In the genomic region with DNA sequence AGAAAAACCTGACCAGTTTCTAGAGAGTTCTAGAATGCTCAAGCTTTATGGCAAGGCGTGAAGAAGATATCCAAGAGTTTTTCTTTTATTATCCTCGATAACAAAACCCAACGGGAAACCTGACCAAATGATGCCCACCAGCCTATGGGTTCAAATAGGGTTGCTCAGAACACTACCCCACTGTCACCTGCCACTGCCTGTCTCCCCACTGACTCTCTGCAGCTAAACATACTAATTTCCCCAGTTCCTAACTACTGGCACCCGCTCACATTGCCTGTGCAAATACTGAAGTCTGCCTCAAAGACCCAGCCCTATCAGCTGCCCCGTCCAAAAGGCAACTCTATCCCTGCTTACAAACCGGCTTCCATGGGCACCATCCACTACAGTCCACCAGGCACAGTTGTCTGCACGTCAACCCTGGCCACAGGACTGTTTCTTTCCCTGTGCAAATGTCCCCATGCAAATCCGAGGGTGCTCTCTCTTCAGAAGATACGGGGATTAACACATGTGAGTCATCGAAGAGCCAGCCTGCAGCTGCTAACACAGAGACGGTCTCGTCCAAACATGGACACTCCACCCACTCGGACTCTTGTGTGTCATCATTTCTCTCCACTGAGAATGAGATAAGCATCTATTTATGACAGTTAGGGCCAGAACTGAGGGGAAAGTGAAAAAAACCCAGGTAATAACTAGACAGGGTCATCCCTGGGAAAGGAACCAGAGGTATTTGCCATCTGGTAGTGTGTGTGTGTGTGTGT, we compare ENCODE assay signal across 9 mouse cellular contexts. TPM values are rescaled to one million over a fixed set of nuclear protein-coding genes. Genes with fewer than 3 reads are reported as not detected.
A peak's percentile ranks its signal among the peaks of the same experiment; 100 is the strongest.
DNase-seq lines count a peak whose midpoint lies in the region; ATAC-seq and TF ChIP-seq lines count a peak whose summit lies in the region.
"Had no signal": no experiment of that assay in that cellular context is flagged by ENCODE, and none has a peak within 500 bp of the region (broad histone marks: within the 10 kb centered on the region; RNA-seq: fewer than 3 reads in every experiment).

No protein-coding gene starts in this region.

- no peak overlapping the region for H3K9ac ChIP-seq in lung, postnatal 0 days (replicated peaks; ENCODE audit: low read depth)
- H3K9ac ChIP-seq in intestine, embryonic 16.5 days (ENCODE audit: low read depth, low read length): no peak overlapping the region
- no peak overlapping the region for H3K9ac ChIP-seq in stomach, embryonic 15.5 days
- H3K9ac ChIP-seq in forebrain, postnatal 0 days: no peak overlapping the region

- H3K27me3 ChIP-seq in lung, postnatal 0 days (replicated peaks; ENCODE audit: insufficient read depth, low read length): no peaks in the 10 kb centered on the region
- H3K27me3 ChIP-seq in intestine, embryonic 16.5 days (replicated peaks; ENCODE audit: control insufficient read depth, insufficient read depth, low read length): no peaks in the 10 kb centered on the region
- H3K27me3 ChIP-seq in stomach, embryonic 15.5 days (replicated peaks): no peaks in the 10 kb centered on the region
- no peaks in the 10 kb centered on the region for H3K27me3 ChIP-seq in forebrain, postnatal 0 days (ENCODE audit: insufficient read depth, low read length)

- no peaks in the 10 kb centered on the region for H3K36me3 ChIP-seq in lung, postnatal 0 days (ENCODE audit: insufficient read depth, low read length)
- H3K36me3 ChIP-seq in intestine, embryonic 16.5 days (ENCODE audit: control insufficient read depth, insufficient read depth, low read length): no peaks in the 10 kb centered on the region
- no peaks in the 10 kb centered on the region for H3K36me3 ChIP-seq in stomach, embryonic 15.5 days
- no peaks in the 10 kb centered on the region for H3K36me3 ChIP-seq in forebrain, postnatal 0 days (ENCODE audit: insufficient read depth)

- DNase-seq in lung, postnatal 0 days (ENCODE audit: low spot score): peak; percentile 32
- DNase-seq in lung, postnatal 25 days (ENCODE audit: low spot score): no peak
- DNase-seq in adrenal gland, postnatal 36 days: peak; percentile 66 to 70
- no peak for DNase-seq in ovary, postnatal 14 days (ENCODE audit: low spot score)
- DNase-seq in forebrain, postnatal 0 days: no peak
- no peak for DNase-seq in spleen, adult 18-20 months

- no peak overlapping the region for H3K27ac ChIP-seq in lung, postnatal 0 days (ENCODE audit: low read length)
- no peak overlapping the region for H3K27ac ChIP-seq in intestine, embryonic 16.5 days (ENCODE audit: low read length)
- no peak overlapping the region for H3K27ac ChIP-seq in stomach, embryonic 15.5 days
- no peak overlapping the region for H3K27ac ChIP-seq in forebrain, postnatal 0 days (ENCODE audit: low read depth, low read length)

- H3K4me3 ChIP-seq in lung, postnatal 0 days (ENCODE audit: low read depth, low read length): no peak overlapping the region
- no peak overlapping the region for H3K4me3 ChIP-seq in intestine, embryonic 16.5 days (ENCODE audit: low read length)
- no peak overlapping the region for H3K4me3 ChIP-seq in stomach, embryonic 15.5 days (replicated peaks)
- no peak overlapping the region for H3K4me3 ChIP-seq in forebrain, postnatal 0 days (ENCODE audit: low read depth, low read length)
- H3K4me3 ChIP-seq: erythroblast, embryonic 14.5 days had no signal

- no peak overlapping the region for H3K4me2 ChIP-seq in lung, postnatal 0 days (replicated peaks; ENCODE audit: low read depth, low read length)
- H3K4me2 ChIP-seq in intestine, embryonic 16.5 days (ENCODE audit: low read depth, low read length): no peak overlapping the region
- no peak overlapping the region for H3K4me2 ChIP-seq in stomach, embryonic 15.5 days
- H3K4me2 ChIP-seq in forebrain, postnatal 0 days (ENCODE audit: low read depth): no peak overlapping the region

- TF ChIP-seq EP300 in lung, postnatal 0 days (IDR thresholded peaks at IDR 0.05): no peak

- TF ChIP-seq CTCF in lung, postnatal 0 days (IDR thresholded peaks at IDR 0.05): no peak
- TF ChIP-seq CTCF in forebrain, postnatal 0 days (IDR thresholded peaks at IDR 0.05; ENCODE audit: low read depth): no peak

- ATAC-seq in lung, postnatal 0 days: peak; percentile 48
- ATAC-seq in intestine, embryonic 16.5 days: peak; percentile 60
- ATAC-seq in stomach, embryonic 15.5 days (ENCODE audit: insufficient read depth, low FRiP score, low read depth): 0 out of 2 replicates have a peak, but pooled peaks have one; percentile 18
- no peak for ATAC-seq in forebrain, postnatal 0 days

- peaks cover 23% of the 10 kb centered on the region for H3K4me1 ChIP-seq in lung, postnatal 0 days (ENCODE audit: insufficient read depth, low read depth, low read length)
- peaks cover 2% of the 10 kb centered on the region for H3K4me1 ChIP-seq in intestine, embryonic 16.5 days (ENCODE audit: control insufficient read depth, insufficient read depth, low read length)
- H3K4me1 ChIP-seq in stomach, embryonic 15.5 days: peaks cover 10% of the 10 kb centered on the region; the same call in 1 of the 2 replicates
- no peaks in the 10 kb centered on the region for H3K4me1 ChIP-seq in forebrain, postnatal 0 days (ENCODE audit: insufficient read depth)

- WGBS in lung, postnatal 0 days: 65% methylated on average over 13 of the region's 13 CpGs
- WGBS in intestine, embryonic 16.5 days: 62% methylated on average over 13 of the region's 13 CpGs
- 62% methylated on average over 13 of the region's 13 CpGs for WGBS in stomach, embryonic 15.5 days
- 92% methylated on average over 13 of the region's 13 CpGs for WGBS in forebrain, postnatal 0 days

- no peaks in the 10 kb centered on the region for H3K9me3 ChIP-seq in lung, postnatal 0 days (ENCODE audit: low read length)
- H3K9me3 ChIP-seq in intestine, embryonic 16.5 days (ENCODE audit: control insufficient read depth, low read length): no peaks in the 10 kb centered on the region
- no peaks in the 10 kb centered on the region for H3K9me3 ChIP-seq in stomach, embryonic 15.5 days
- no peaks in the 10 kb centered on the region for H3K9me3 ChIP-seq in forebrain, postnatal 0 days (ENCODE audit: low read length)

RNA-seq across cellular contexts. Expression of a gene that starts 48.0 kb away (rescaled TPM):
- polyA plus RNA-seq in lung, postnatal 0 days (2015; fragmentation: Nextera tagmentation; extraction: Ambion mirVana): 88.4 and 107 TPM in 2 replicates
- 100 to 1,000 TPM in 1 of 2 experiments, 10 to 100 TPM in 1; 98.5 to 102 TPM for total RNA-seq in adrenal gland, postnatal 36 days (2021)
- 31.2 and 37.4 TPM in 2 replicates for polyA plus RNA-seq in intestine, embryonic 16.5 days (2015; fragmentation: Nextera tagmentation; extraction: Ambion mirVana)
- 68.1 and 72.2 TPM in 2 replicates for polyA plus RNA-seq in stomach, embryonic 15.5 days (2015; fragmentation: Nextera tagmentation; extraction: Ambion mirVana)
- total RNA-seq in forebrain, postnatal 0 days (2014; rRNA removed): 23.9 and 26.8 TPM in 2 replicates
- polyA plus RNA-seq in forebrain, postnatal 0 days (2015; fragmentation: Nextera tagmentation; extraction: Ambion mirVana): 7.9 and 14.2 TPM in 2 replicates

Comparison
In these comparisons a context has a peak if more than half of its experiments do, and no peak if none do; other contexts are left out.
1. DNase-seq: peak in lung, postnatal 0 days (single experiment) and adrenal gland, postnatal 36 days (2 of 2); none in lung, postnatal 25 days (single experiment), ovary, postnatal 14 days (single experiment), forebrain, postnatal 0 days (single experiment) and spleen, adult 18-20 months (0 of 2).